Comparison of ENCODE assay signal across 24 mouse cellular contexts in the genomic region with DNA sequence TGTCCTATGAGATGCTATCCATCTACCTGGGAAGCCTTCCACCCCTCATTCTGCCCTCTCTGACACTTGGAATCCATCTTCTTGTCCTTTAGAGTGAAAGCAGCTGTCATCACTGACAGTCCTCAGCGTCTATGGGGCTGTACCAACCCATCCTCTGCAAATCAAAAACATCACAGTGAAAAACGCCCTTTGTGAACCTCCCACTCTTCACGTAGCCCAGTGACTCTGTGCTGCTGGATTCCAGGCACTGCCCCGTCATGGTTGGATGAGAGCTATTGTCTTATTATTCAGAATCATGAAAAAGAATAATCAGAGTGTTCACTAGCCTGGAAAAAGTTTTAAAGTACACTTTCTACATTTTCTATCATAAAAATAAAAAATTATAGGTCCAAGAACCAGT. TPM values are rescaled to one million over a fixed set of nuclear protein-coding genes. Genes with fewer than 3 reads are reported as not detected.
"Had no signal": no experiment of that assay in that cellular context is flagged by ENCODE, and none has a peak within 500 bp of the region (broad histone marks: within the 10 kb centered on the region; RNA-seq: fewer than 3 reads in every experiment).

No protein-coding gene starts in this region.

- DNase-seq: gastrocnemius, postnatal 14 days; gastrocnemius, postnatal 36 days; heart, adult 2 months; heart, postnatal 10 days; kidney, adult 11 months; kidney, adult 2 months; kidney, adult 9 months; kidney, postnatal 10 days; kidney, postnatal 36 days; layer of hippocampus, adult 9-11 months; layer of hippocampus, postnatal 36 days; left cerebral cortex, postnatal 4 days had no signal

- H3K4me2 ChIP-seq: heart, embryonic 12.5 days; hindbrain, embryonic 13.5 days; hindbrain, embryonic 15.5 days; limb, embryonic 13.5 days; limb, embryonic 15.5 days; liver, embryonic 12.5 days had no signal

- H3K4me3 ChIP-seq: heart, adult 2 months; heart, embryonic 12.5 days; hindbrain, embryonic 13.5 days; hindbrain, embryonic 15.5 days; limb, embryonic 13.5 days; limb, embryonic 15.5 days; liver, embryonic 12.5 days had no signal

- H3K9me3 ChIP-seq: heart, embryonic 12.5 days; hindbrain, embryonic 13.5 days; hindbrain, embryonic 15.5 days; limb, embryonic 13.5 days; limb, embryonic 15.5 days; liver, embryonic 12.5 days had no signal

- H3K4me1 ChIP-seq: hindbrain, embryonic 15.5 days; limb, embryonic 13.5 days; limb, embryonic 15.5 days; liver, embryonic 12.5 days had no signal

- H3K9ac ChIP-seq: heart, embryonic 12.5 days; hindbrain, embryonic 13.5 days; hindbrain, embryonic 15.5 days; limb, embryonic 13.5 days; limb, embryonic 15.5 days; liver, embryonic 12.5 days; liver, embryonic 14.5 days had no signal

- ATAC-seq: hindbrain, postnatal 0 days; intestine, embryonic 16.5 days; liver, embryonic 12.5 days had no signal

- H3K27ac ChIP-seq: heart, adult 2 months; hindbrain, embryonic 13.5 days; hindbrain, embryonic 15.5 days; hindbrain, postnatal 0 days; limb, embryonic 13.5 days; limb, embryonic 15.5 days; liver, embryonic 12.5 days; liver, embryonic 14.5 days had no signal

- H3K36me3 ChIP-seq: heart, embryonic 12.5 days; hindbrain, embryonic 13.5 days; hindbrain, embryonic 15.5 days; limb, embryonic 13.5 days; limb, embryonic 15.5 days; liver, embryonic 12.5 days had no signal

- H3K27me3 ChIP-seq: heart, embryonic 12.5 days; hindbrain, embryonic 15.5 days; limb, embryonic 15.5 days; liver, embryonic 12.5 days had no signal

RNA-seq across cellular contexts. Expression of a gene that starts 42.1 kb away (rescaled TPM):
- total RNA-seq: hematopoietic stem cell, adult 5-6 weeks; liver, adult 2 months had no signal
- polyA plus RNA-seq: heart, embryonic 16.5 days; liver, adult 2 months; liver, embryonic 14.5 days had no signal
